Mouse (Mus musculus) adrenal gland, adult 2 months (tissue): Measurements from ENCODE around the gene Vamp8. TPM values are rescaled to one million over a fixed set of nuclear protein-coding genes. Genes with fewer than 3 reads are reported as not detected.

Experiments
- DNase-seq: peaks from one replicate; pipeline ENCODE4 v3.0.0; 2021
- polyA plus RNA-seq: library from polyadenylated mRNA; depleted of rRNA; stranded (reverse); fragments of >200 nt; gene quantifications from 2 replicates; pipeline ENCODE4 v1.2.3, GENCODE M21; 2012
- total RNA-seq, 2 experiments: library from RNA; stranded (reverse); gene quantifications; 2 replicates each; pipeline ENCODE4 v1.2.3; 2021

The Vamp8 gene
- total and polyA plus RNA-seq, 3 experiments = 106 to 158 (median 130) TPM

DNA sequence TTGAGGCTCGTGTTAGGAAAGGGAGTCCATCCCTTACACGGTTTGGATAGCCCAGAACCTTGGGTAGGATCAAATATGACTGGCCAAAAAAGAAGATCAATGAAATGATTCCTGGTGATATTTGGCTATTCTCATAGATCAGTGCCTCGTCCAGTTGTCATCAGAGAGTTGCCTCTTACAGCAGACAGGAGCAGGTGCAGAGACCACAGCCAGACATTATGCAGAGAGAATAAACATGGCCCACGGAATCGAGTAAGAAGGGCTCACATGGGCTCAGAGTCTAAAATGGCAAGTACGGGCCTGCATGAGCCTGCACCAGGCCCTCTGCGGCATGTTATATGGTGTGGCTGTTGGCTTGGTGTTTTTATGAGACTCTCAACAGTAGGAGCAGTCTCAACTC lies 14.9 kb upstream of the Vamp8 start:
- no peak for DNase-seq

GRCm38 (mm10) chr6:72401875-72402274 lies 11.4 kb upstream of the Vamp8 start:
- DNase-seq = peak; percentile 84

GRCm38 (mm10) chr6:72399967-72400366 lies 9.5 kb upstream of the Vamp8 start:
- DNase-seq = no peak

GRCm38 (mm10) chr6:72396837-72397251 lies 6.3 kb upstream of the Vamp8 start:
- DNase-seq = no peak

DNA sequence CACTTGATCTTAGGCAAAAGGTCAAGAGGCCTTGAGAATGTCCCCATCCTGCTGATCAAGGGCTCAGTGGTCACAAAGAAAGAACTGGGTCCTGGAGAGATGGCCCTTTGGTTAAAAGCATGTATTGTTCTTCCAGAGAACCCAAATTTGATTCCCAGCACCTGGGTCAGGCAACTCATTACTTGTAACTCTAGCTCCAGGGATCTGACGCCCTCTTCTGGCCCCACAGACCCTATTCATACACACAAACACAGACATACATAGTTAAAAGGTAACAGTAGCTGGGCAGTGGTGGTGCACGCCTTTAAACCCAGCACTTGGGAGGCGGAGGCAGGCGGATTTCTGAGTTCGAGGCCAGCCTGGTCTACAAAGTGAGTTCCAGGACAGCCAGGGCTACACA lies 1.8 kb upstream of the Vamp8 start:
- no peak for DNase-seq

DNA sequence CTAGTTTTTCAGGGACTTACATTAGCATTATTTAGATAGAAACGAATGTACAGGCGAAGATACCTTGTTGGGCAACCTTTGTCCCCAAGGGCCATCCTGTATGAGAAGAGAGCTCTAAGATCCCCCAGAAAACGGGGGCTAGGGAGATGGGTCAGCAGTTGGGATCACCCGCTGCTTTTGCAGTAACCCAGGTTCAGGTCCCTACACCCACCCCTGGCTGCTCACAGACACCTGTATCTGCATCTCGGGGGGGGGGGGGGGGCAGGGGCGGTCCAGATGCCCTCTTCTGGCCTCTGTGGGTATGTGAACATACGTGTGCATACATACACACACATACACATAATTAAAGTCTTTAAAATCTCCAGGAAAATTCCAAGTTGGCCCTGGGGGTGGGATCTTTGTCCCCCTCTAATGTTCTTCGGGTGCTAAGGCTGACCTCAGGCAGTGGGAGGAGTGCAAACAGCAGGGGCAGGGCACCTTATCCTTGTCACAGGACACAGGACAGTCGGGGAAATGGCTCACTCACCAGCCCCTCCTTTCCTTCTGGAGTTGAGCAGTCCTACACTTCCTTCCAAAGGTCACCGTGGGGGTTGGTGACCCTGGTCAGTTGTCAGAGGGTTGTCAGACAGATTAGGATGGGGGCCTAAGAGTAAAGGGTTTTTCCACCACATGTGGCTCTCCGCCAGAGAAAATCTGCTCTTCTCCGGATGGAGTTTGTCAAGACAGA lies 455 bp upstream of the Vamp8 start:
- DNase-seq = peak; percentile 90

GRCm38 (mm10) chr6:72389471-72389940 lies 997 bp downstream of the Vamp8 start:
- DNase-seq = no peak

GRCm38 (mm10) chr6:72388791-72389329 lies 1.6 kb downstream of the Vamp8 start:
- no peak for DNase-seq

GRCm38 (mm10) chr6:72388266-72388665 lies 2.2 kb downstream of the Vamp8 start:
- DNase-seq = no peak

DNA sequence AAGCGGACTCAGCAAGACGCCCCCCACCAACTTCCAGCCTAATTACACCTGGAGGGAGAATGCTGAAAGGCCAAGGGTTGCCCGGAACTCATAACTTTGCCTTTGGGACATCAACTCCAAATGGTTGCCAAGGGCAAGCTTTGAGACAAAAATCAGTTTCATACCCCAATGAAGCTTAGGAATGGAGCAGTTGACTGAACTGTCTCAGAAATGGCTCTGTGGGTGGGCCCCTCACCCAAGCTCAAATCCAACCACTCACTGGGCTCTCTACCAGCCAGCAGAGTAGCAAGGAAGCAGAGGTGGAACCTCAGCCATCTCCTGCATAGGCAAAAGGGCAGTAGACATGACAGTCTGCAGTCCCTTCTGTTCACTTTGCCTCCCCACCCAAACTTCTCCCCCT lies 2.7 kb downstream of the Vamp8 start:
- no peak for DNase-seq

- no peak for DNase-seq
Observed at GRCm38 (mm10) chr6:72386561-72386960, 3.9 kb downstream of the Vamp8 start.

DNA sequence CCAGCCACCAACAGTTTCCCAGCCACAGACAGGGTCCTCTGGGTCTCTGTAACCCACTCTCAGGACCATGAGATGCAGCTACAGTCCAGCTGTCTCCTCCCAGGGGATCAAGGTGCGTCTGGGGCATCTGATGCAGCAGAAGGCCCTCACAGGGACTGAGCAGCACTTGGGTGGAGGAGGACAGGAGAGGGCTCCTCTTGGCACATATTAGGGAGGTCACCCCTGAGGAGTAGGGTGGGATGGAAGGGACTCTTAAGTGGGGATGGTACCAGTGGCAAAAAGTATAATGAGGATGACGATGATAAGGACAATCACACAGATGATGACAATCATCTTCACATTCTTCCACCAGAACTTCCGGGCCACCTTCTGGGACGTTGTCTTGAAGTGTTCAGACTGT lies 5.2 kb downstream of the Vamp8 start:
- DNase-seq = no peak

DNA sequence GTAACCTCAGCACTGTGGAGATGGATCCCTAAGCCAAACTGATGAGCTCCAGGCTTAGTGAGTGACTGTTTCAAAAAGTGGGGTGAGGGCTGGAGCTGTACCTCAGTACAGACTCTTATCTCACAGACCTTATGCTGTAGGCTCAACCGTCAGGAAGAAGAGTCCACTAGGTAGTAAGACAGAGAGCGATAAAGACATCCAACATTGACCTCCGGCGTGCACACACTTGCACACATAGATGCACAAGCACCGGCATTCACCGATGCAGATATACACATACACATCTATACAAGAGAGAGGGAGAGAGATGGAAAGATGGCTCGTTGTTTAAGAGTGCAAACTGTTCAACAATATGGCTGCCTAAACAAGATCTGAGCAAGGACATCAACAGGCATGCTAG lies 6.6 kb downstream of the Vamp8 start:
- DNase-seq = no peak

GRCm38 (mm10) chr6:72383142-72383820 lies 7.2 kb downstream of the Vamp8 start:
- DNase-seq = no peak

GRCm38 (mm10) chr6:72382494-72382893 lies 8.0 kb downstream of the Vamp8 start:
- DNase-seq = no peak

- peak; percentile 92 for DNase-seq
Observed at GRCm38 (mm10) chr6:72380131-72380770, 10.3 kb downstream of the Vamp8 start, which contains the start of gene Vamp5. Vamp5 (minus strand) TSS chr6:72380468.

- peak; percentile 39 for DNase-seq
Observed at GRCm38 (mm10) chr6:72379377-72380130, 10.9 kb downstream of the Vamp8 start.

DNA sequence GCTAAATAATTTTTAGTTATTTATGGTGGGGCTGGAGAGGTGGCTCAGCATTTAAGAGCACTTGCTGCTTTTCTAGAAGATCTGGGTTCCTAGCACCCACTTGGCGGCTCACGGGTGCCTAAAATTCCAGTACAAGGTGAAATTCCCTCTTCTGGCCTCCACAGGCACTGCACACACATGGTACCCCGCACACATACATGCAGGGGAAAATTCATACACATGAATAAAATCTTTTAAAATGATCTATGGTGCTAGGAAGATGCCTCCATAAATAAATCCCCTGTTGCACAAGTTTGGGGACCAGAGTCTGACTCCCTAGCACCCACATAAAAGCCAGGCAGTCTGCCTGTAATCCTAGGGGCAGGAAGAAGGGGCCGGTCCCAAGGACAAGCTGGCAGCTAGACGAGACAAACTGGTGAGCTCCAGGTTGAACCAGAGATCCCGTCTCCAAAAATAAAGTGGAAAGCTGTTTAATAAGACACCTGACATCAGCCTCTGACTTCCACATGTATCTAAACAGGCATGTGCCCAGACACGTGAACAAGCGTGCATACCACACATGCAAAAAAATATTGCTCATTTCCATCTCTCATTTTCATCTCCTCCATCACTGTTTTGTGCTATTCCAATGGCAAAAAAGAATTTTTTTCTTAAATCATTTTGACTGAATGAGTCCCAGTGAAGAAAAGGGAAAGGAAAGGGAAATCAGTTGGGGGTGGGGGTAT lies 11.8 kb downstream of the Vamp8 start:
- no peak for DNase-seq

DNA sequence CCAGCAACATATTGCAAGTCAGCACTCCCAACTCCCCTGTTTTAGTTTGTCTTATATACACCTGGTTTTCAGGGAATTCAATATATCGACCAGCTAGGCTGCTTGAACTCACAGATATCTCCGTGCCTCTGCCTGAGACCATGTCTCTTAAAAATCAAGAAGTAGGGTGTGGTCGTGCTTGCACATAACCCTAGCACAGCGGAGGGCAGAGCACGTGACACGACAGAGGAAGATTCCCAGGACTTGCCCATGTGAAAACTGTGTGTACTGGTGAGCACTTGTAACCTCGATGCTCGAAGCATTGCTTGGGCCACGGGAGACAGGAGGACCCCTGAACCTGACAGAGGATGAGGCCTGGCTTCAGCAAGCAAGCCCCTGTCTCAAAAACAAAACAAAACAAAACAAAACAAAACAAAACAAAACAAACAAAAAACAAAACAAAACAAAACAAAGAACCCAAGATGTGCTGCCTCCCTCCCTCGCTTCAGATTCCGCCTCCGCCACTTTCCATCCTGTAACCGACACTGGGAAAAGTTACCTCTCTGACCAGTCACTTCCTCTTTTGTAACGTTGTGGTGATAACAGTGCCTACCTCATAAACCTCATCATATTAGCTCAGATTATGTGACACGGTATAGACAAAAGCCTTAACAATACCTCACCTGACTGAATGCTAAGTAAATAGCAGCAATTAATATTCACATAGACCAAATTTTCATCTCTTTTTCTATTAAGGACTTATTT lies 15.5 kb downstream of the Vamp8 start:
- DNase-seq = no peak

- no peak for DNase-seq
Observed at GRCm38 (mm10) chr6:72374206-72374605, 16.3 kb downstream of the Vamp8 start.

DNA sequence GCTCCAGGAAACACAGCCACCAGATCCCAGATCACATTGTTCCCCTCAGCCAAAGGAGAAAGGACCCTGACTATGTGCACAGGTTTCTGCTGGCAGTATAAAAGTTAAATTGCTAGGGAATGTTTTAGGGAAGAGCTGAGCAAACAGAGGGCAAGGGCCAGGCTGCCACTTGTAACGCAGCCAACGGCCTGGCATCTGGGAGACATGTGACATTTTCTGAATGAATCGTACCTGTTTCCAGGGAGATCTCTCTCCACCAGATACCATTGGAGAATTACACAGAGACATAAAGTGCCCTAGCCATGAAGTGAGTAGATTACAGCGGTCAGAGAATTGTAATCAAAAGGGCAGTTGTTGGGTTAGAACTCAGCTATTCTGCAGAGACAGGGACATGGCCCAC lies 17.3 kb downstream of the Vamp8 start:
- no peak for DNase-seq
